Mouse (Mus musculus) neural tube, embryonic 14.5 days (tissue): ENCODE results near the gene Higd1c. TPM values are rescaled to one million over a fixed set of nuclear protein-coding genes. Genes with fewer than 3 reads are reported as not detected.
"Not testable (repeated sequence)": the region's sequence is repeated elsewhere in the genome, so short reads cannot be mapped to it uniquely, and the experiment has no call there.

Experiments
- ATAC-seq: fragments of 200-750 bp; cut with Nextera tagmentation; 2 replicates; pipeline ENCODE4 v1.8.0; 2017; ENCODE audit warnings: low read depth, mild to moderate bottlenecking, moderate TSS enrichment, moderate library complexity
- H3K27ac ChIP-seq: fragments of 300-500 bp; sonication (generic); 2 replicates; pipeline ENCODE4 v1.5.1; 2014; ENCODE audit warnings: low read depth, mild to moderate bottlenecking, control low read depth, low read length, moderate library complexity, mixed read lengths
- H3K27me3 ChIP-seq: fragments of 300-500 bp; sonication (generic); 2 replicates; pipeline ENCODE4 v1.6.1; 2014; ENCODE audit warnings: low read length; ENCODE audit not compliant: control insufficient read depth, insufficient read depth
- H3K36me3 ChIP-seq: fragments of 300-500 bp; sonication (generic); 2 replicates; pipeline ENCODE4 v1.6.1; 2014; ENCODE audit warnings: low read length, mixed read lengths; ENCODE audit not compliant: control insufficient read depth, insufficient read depth
- H3K4me1 ChIP-seq: fragments of 300-500 bp; sonication (generic); 2 replicates; pipeline ENCODE4 v1.6.1; 2014; ENCODE audit warnings: low read length; ENCODE audit not compliant: control insufficient read depth, insufficient read depth
- H3K4me2 ChIP-seq: fragments of 300-500 bp; sonication (generic); 2 replicates; pipeline ENCODE4 v1.6.1; 2014; ENCODE audit warnings: mild to moderate bottlenecking, low read depth, low read length, control low read depth
- H3K4me3 ChIP-seq: fragments of 300-500 bp; sonication (generic); 2 replicates; pipeline ENCODE4 v1.5.1; 2014; ENCODE audit warnings: low read depth, low read length, control low read depth, mixed read lengths
- H3K9ac ChIP-seq: fragments of 300-500 bp; sonication (generic); replicated peaks from 2 replicates; pipeline ENCODE4 v1.6.1; 2014; ENCODE audit warnings: low read depth, mild to moderate bottlenecking, control low read depth, low read length, mixed read lengths
- H3K9me3 ChIP-seq: fragments of 300-500 bp; sonication (generic); 2 replicates; pipeline ENCODE4 v1.6.1; 2016; ENCODE audit warnings: low read length; ENCODE audit not compliant: control insufficient read depth
- WGBS: fragments of 180-500 bp; shearing (Covaris S2); extraction: QIAGEN DNeasy Blood & Tissue Kit; methylation state at CpG from one replicate; pipeline ENCODE4 v1.1.7; 2014; 5-methylcytosine and 5-hydroxymethylcytosine counted together
- polyA plus RNA-seq: library from polyadenylated mRNA; unstranded; fragments of >200 nt; fragmentation: Nextera tagmentation; extraction: Ambion mirVana; gene quantifications from 2 replicates; pipeline ENCODE4 v1.2.1, GENCODE M21; 2014

Higd1c gene
- polyA plus RNA-seq, 1 experiment from 2014 or later = not detected

DNA sequence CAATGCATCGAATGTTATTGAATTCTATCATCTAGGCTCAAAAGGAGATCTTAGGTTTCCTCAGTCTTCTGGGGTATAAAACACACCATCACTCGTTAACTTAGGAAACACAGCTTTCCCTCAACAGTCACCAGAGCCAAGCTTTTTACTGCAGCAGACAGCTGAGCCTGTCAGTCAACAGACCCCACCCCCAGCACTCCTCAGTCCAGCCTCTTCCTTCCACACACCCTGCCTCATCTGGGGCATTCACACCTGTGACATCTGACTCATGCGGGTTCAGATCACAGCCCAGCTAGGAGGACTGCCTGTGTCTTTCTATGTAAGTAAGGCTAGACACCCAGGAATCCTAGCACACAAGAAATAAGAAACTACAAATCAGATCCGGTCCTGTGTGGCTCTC, 49.7 kb downstream of the Higd1c start:
- Histone ChIP-seq H3K9ac (no peak overlapping the region), H3K27ac (no peak overlapping the region), H3K27me3 (no peaks in the 10 kb centered on the region), H3K4me2 (no peak overlapping the region), H3K36me3 (peaks cover 6% of the 10 kb centered on the region; the same call in 1 of the 2 replicates), H3K4me3 (no peak overlapping the region), H3K4me1 (no peaks in the 10 kb centered on the region), H3K9me3 (no peaks in the 10 kb centered on the region)
- ATAC-seq = no peak
- WGBS = 73% methylated on average over 4 of the region's 4 CpGs

DNA sequence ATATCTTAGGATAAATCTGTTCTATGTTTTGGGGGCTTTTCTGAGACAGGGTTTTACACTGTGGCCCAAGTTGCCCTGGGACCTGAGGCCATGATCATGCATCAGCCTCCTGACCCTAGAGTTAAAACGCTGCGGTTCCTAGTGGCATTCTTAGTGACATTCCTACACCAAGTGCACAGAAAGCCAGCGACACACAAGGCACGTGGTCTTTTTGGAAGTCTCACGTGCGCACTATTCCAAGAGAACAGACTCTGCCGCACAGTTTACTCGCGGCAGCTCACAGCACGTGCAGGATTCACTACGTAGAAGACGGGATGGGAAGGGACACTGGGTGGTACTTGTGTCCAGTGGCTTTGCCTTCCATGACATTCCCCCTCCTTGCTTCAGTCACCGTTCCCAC, 50.6 kb downstream of the Higd1c start:
- no peaks in the 10 kb centered on the region for H3K9me3 ChIP-seq

DNA sequence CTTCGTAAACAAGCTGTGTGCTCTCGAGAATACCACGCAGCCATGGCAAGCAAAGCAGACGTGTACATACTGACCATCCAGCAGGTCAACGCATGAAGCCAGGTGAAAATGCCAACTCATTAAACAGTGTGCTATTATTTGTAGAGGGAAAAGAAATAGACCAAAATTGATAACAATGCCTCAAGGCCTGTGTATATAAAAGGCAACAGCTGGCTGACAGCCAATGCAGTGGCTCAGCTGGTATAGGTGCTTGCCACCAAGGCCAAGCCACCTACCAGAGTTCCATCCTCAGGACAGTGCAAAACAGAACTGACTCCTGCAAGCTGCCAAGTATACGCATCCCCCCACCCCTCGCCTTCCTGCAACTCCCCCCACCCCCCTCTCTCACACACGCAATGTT, 51.3 kb downstream of the Higd1c start:
- Histone ChIP-seq H3K4me2 (no peak overlapping the region), H3K27ac (no peak overlapping the region), H3K27me3 (no peaks in the 10 kb centered on the region), H3K4me1 (peaks cover 4% of the 10 kb centered on the region; the same call in 1 of the 2 replicates), H3K9ac (no peak overlapping the region), H3K36me3 (peaks cover 3% of the 10 kb centered on the region; the same call in 1 of the 2 replicates), H3K4me3 (no peak overlapping the region), H3K9me3 (no peaks in the 10 kb centered on the region)
- no peak for ATAC-seq
- WGBS = 94% methylated on average over 8 of the region's 8 CpGs

More for the DNA sequence above, 50.6 kb downstream of the Higd1c start:
- 95% methylated on average over 13 of the region's 13 CpGs for WGBS
- no peak for ATAC-seq
- Histone ChIP-seq H3K27me3 (no peaks in the 10 kb centered on the region), H3K4me3 (no peak overlapping the region), H3K9ac (no peak overlapping the region), H3K4me2 (no peak overlapping the region), H3K36me3 (peaks cover 3% of the 10 kb centered on the region; the same call in 1 of the 2 replicates), H3K27ac (no peak overlapping the region), H3K4me1 (peaks cover 4% of the 10 kb centered on the region; the same call in 1 of the 2 replicates)

DNA sequence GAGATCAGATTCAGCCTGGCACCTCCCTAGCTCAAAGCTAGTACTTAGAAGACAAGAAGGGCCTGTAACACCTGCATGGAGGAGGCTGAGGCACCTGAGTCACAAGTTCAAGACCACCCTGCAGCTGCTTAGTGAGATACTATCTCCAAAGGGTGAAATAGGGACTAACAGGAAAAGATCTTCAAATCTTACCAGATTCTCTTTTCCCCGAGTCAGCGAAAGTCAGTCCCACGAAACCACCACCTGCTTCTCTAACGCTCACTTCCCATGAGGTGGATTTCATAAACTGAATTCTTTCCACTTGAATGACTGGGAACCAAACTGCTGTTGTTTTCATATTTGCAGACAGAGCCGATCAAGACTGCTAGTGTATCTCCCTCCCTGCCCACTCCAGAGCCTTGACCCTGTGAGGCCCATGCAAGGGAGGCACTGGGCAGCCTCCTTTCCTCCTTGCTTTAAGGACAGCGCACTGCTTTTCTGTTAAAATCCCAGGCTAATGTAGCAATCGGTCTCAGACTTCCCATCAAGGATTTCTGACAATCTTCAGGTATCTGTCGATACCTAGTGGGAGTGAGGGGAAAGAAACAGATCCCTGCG, 53.6 kb downstream of the Higd1c start:
- no peak overlapping the region for H3K4me3 ChIP-seq
- WGBS = 86% methylated on average over 9 of the region's 9 CpGs
- no peak overlapping the region for H3K27ac ChIP-seq
- no peak overlapping the region for H3K9ac ChIP-seq
- no peak overlapping the region for H3K4me2 ChIP-seq
- H3K36me3 ChIP-seq = no peaks in the 10 kb centered on the region
- H3K27me3 ChIP-seq = peaks cover 2% of the 10 kb centered on the region; the same call in 1 of the 2 replicates
- peaks cover 14% of the 10 kb centered on the region for H3K4me1 ChIP-seq
- H3K9me3 ChIP-seq = no peaks in the 10 kb centered on the region
- ATAC-seq = no peak

DNA sequence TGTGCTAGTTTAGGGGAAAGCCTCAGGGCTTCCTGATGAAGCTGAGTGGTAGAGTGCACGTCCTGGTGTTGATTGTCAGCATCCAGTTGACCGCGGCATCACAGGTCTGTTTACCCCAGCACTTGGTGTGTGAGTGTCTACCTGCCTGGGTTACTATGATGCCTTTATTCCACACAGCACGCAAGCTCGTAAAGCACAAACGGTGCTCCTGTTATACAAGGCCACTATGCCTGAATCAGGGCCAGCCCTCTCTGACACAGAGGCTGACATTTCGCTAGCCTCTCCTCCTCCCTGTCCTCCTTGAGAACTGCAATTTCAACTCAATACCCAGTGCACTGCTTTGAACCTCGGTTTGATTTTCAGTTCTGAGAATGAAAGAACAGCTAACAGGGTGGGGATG, 55.0 kb downstream of the Higd1c start:
- Histone ChIP-seq H3K4me1 (peaks cover 17% of the 10 kb centered on the region), H3K4me3 (no peak overlapping the region), H3K9ac (no peak overlapping the region), H3K36me3 (no peaks in the 10 kb centered on the region), H3K9me3 (no peaks in the 10 kb centered on the region), H3K27ac (no peak overlapping the region), H3K4me2 (no peak overlapping the region), H3K27me3 (peaks cover 2% of the 10 kb centered on the region; the same call in 1 of the 2 replicates)
- WGBS = 68% methylated on average over 8 of the region's 8 CpGs
- no peak for ATAC-seq

DNA sequence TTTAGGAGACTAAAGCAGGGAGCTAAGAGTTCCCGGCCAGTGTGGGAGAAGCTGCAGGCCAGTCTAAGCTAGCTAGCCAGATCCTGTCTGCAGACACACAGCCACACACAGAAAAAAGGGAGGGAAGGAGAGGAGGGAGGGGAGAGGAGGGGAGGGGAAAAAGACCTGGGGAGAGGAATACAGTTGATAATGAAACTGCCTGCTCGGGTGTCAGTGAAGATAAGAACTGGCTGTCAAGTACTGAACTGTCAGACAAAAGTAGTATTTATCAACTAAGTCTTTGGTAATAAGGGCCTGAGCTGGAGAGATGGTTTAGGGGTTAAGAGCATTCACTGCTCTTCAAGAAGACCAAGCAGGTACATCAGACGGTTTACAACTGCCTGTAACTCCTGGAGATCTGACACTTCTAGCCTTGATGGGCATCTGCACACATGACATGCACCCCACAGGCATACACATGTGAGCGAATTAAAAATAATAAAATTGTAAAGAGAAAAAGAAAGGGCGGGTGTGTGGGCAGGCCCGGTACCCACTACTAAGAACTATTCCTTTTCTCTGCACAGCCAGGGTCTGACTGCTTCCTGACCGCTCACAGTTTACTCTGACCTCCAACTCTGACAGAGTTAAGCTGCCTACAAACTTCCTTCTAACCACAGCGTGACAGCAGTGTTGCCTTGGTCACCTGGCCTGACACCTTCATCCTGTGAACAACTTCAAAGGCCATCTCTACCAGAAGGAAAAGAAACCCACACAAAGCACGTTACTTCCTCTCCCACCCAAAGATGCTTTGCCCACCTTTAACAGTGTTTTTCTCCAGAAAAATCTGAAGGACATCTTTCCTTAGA, 55.8 kb downstream of the Higd1c start:
- ATAC-seq = no peak
- peaks cover 17% of the 10 kb centered on the region for H3K4me1 ChIP-seq
- no peak overlapping the region for H3K9ac ChIP-seq
- H3K4me3 ChIP-seq = no peak overlapping the region
- H3K9me3 ChIP-seq = no peaks in the 10 kb centered on the region
- no peaks in the 10 kb centered on the region for H3K36me3 ChIP-seq
- 65% methylated on average over 9 of the region's 9 CpGs for WGBS
- no peak overlapping the region for H3K4me2 ChIP-seq
- H3K27ac ChIP-seq = no peak overlapping the region
- peaks cover 7% of the 10 kb centered on the region for H3K27me3 ChIP-seq

DNA sequence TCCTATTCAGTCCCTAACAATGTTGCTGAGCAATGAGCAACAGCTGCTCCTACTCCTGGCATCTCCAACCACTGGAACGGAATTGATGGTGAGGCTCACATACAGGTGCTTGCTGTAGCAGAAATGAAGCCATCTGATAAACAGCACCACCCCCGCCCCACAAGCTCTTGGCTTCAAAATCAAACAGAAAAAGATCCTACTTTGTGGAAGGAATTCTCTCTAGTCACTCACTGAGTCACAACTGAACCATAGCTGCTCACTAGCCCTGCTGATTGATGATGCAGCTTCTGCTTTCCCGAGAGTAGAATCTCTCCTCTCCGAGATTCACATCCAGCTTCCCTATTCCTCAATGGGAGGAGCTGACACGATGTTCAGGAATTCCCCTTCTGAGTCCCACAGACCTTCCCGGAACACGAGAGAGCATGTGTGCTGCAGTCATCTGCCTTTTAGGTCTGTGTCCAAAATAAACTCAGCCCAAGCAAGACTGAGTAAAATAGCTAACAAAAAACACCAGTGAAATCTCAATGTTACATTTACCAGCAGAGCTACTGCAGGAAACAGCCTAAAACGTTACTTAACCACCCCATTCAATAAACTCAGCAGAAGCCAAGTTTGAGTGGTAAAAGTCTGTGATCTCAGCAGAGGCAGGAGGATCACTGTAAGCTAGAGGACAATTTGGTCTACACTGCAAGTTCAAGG, 56.9 kb downstream of the Higd1c start:
- H3K4me2 ChIP-seq = peak overlapping the region; percentile 78
- no peak overlapping the region for H3K27ac ChIP-seq
- H3K27me3 ChIP-seq = peaks cover 10% of the 10 kb centered on the region
- peak overlapping the region; percentile 96; the same call in 1 of the 2 replicates for H3K4me3 ChIP-seq
- ATAC-seq = no peak
- peaks cover 17% of the 10 kb centered on the region for H3K4me1 ChIP-seq
- 47% methylated on average over 8 of the region's 8 CpGs for WGBS
- H3K36me3 ChIP-seq = no peaks in the 10 kb centered on the region
- H3K9me3 ChIP-seq = no peaks in the 10 kb centered on the region
- peak overlapping the region; percentile 21; the same call in 1 of the 2 replicates for H3K9ac ChIP-seq

DNA sequence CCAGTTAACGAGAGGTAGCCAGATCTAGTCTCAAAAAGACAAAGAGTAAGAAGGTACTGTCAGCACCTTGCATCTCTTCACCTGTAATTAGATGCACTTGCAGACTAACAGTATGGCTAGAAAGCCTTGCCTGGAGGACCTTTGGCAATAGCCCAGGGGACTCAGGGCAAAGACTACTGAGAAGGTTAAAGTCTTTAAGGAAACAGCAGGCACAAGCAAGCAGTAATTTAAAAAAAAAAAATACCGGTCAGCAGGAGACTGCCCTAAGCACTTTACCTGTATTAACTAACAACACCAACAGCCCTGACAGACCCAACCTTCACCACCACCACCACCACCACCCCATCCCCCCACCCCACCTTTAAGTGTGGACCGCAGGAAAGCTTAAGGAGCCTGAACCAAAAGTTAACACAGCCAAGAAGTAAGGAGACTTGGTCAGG, 57.4 kb downstream of the Higd1c start, which contains the start of gene Gm5475:
TSS of gene Gm5475 (plus strand) at position 390 of the 440 bp plus-strand sequence.
- peak within 1 kb of the TSS; percentile 96 for H3K4me3 ChIP-seq
- peaks cover 17% of the 10 kb centered on the region for H3K4me1 ChIP-seq
- not testable (repeated sequence) for H3K9me3 ChIP-seq, ATAC-seq, H3K27me3 ChIP-seq, H3K36me3 ChIP-seq
- peak within 1 kb of the TSS; percentile 39; the same call in 1 of the 2 replicates for H3K27ac ChIP-seq
- WGBS = 39% methylated on average over 3 of the region's 3 CpGs
- peak within 1 kb of the TSS; percentile 94 for H3K9ac ChIP-seq
- H3K4me2 ChIP-seq = peak within 1 kb of the TSS; percentile 78
